Mouse (Mus musculus): ENCODE data around the gene Kcne1. TPM values are rescaled to one million over a fixed set of nuclear protein-coding genes. Genes with fewer than 3 reads are reported as not detected.

Gene Kcne1
- total and polyA plus RNA-seq, 3 experiments: 0.26 to 0.48 TPM; not detected in 1

- H3K9ac ChIP-seq (ENCODE audit: insufficient read depth, low read depth): no peak overlapping the region
- dilution Hi-C loops (cut with MboI; ENCODE audit: extremely low pct_ligation_motif_present, extremely low pct_unique_long_range_greater_than_20kb, low sequenced_read_pairs) (no loop called here), in situ Hi-C loops (cut with MboI; ENCODE audit: low pct_ligation_motif_present, low pct_unique_long_range_greater_than_20kb, low sequenced_read_pairs) (no loop called here)
- H3K27ac ChIP-seq (ENCODE audit: insufficient read depth, low read depth): no peak overlapping the region
- no peak for DNase-seq (ENCODE audit: extremely low read depth)
- H3K79me2 ChIP-seq (replicated peaks; ENCODE audit: control insufficient read depth, extremely low read depth, insufficient read depth, poor library complexity, severe bottlenecking): no peaks in the 10 kb centered on the region
- H3K36me3 ChIP-seq (replicated peaks in 1 of 2; ENCODE audit: control insufficient read depth in 1 of 2, insufficient read depth in 1 of 2, low read length in 1 of 2): no peaks in the 10 kb centered on the region
- H3K4me1 ChIP-seq (ENCODE audit: control insufficient read depth in 1 of 2, insufficient read depth in 2 of 2): peaks cover 23 to 50% of the 10 kb centered on the region in 2 experiments
- TF ChIP-seq ZMIZ1 (IDR thresholded peaks at IDR 0.05; ENCODE audit: low read depth, low read length) (no peak), MAFK (IDR thresholded peaks at IDR 0.05; ENCODE audit: insufficient replicate concordance, low read length) (no peak), MAZ (IDR thresholded peaks at IDR 0.05; ENCODE audit: low read depth, low read length) (no peak), HCFC1 (IDR thresholded peaks at IDR 0.05; ENCODE audit: low read depth, low read length) (no peak), NELFE (IDR thresholded peaks at IDR 0.05; ENCODE audit: low read depth, low read length) (no peak), TCF12 (IDR thresholded peaks at IDR 0.05; ENCODE audit: low read depth, low read length) (no peak), POLR2AphosphoS2 (IDR thresholded peaks at IDR 0.05; ENCODE audit: low read depth, low read length) (no peak), SMC3 (IDR thresholded peaks at IDR 0.05; ENCODE audit: low read depth, low read length) (no peak), ELF1 (IDR thresholded peaks at IDR 0.05; ENCODE audit: low read depth, low read length) (no peak), CHD2 (IDR thresholded peaks at IDR 0.05; ENCODE audit: low read length) (no peak), JUND (conservative IDR thresholded peaks at IDR 0.05; ENCODE audit: low read depth, low read length) (no peak), RCOR1 (conservative IDR thresholded peaks at IDR 0.05; ENCODE audit: low read depth, low read length) (no peak), GABPA (IDR thresholded peaks at IDR 0.05; ENCODE audit: insufficient replicate concordance, low read depth, low read length) (no peak), ZC3H11A (IDR thresholded peaks at IDR 0.05; ENCODE audit: low read depth, low read length) (no peak)
- H3K27me3 ChIP-seq (replicated peaks): no peaks in the 10 kb centered on the region
- no peak overlapping the region for H3K4me3 ChIP-seq (replicated peaks in 1 of 3; ENCODE audit: low read depth in 2 of 3, low read length in 2 of 3, poor library complexity in 1 of 3)
- H3K4me2 ChIP-seq (ENCODE audit: insufficient read depth, low read depth, poor library complexity, severe bottlenecking): no peak overlapping the region
- H3K9me3 ChIP-seq (replicated peaks; ENCODE audit: low read length): no peaks in the 10 kb centered on the region
Measured at GRCm38 (mm10) chr16:92353295-92353694, 6.0 kb downstream of the Kcne1 start.

- H3K4me2 ChIP-seq (ENCODE audit: insufficient read depth, low read depth, poor library complexity, severe bottlenecking): no peak overlapping the region
- no peak for DNase-seq (ENCODE audit: extremely low read depth)
- in situ Hi-C loops (cut with MboI; ENCODE audit: low pct_ligation_motif_present, low pct_unique_long_range_greater_than_20kb, low sequenced_read_pairs) (no loop called here), dilution Hi-C loops (cut with MboI; ENCODE audit: extremely low pct_ligation_motif_present, extremely low pct_unique_long_range_greater_than_20kb, low sequenced_read_pairs) (no loop called here)
- H3K27me3 ChIP-seq (replicated peaks): no peaks in the 10 kb centered on the region
- H3K4me3 ChIP-seq (replicated peaks in 1 of 3; ENCODE audit: low read depth in 2 of 3, low read length in 2 of 3, poor library complexity in 1 of 3): no peak overlapping the region
- H3K27ac ChIP-seq (ENCODE audit: insufficient read depth, low read depth): no peak overlapping the region
- no peaks in the 10 kb centered on the region for H3K9me3 ChIP-seq (replicated peaks; ENCODE audit: low read length)
- H3K9ac ChIP-seq (ENCODE audit: insufficient read depth, low read depth): no peak overlapping the region
- no peaks in the 10 kb centered on the region for H3K79me2 ChIP-seq (replicated peaks; ENCODE audit: control insufficient read depth, extremely low read depth, insufficient read depth, poor library complexity, severe bottlenecking)
- H3K36me3 ChIP-seq (replicated peaks in 1 of 2; ENCODE audit: control insufficient read depth in 1 of 2, insufficient read depth in 1 of 2, low read length in 1 of 2): no peaks in the 10 kb centered on the region
- H3K4me1 ChIP-seq (ENCODE audit: control insufficient read depth in 1 of 2, insufficient read depth in 2 of 2): peaks cover 4 to 13% of the 10 kb centered on the region in 2 experiments; a peak in 3 of 4 replicates
- no peak for TF ChIP-seq CHD1 (IDR thresholded peaks at IDR 0.05; ENCODE audit: low read depth, low read length)
- TF ChIP-seq GABPA (IDR thresholded peaks at IDR 0.05; ENCODE audit: insufficient replicate concordance, low read depth, low read length): no peak
- TF ChIP-seq ZC3H11A (IDR thresholded peaks at IDR 0.05; ENCODE audit: low read depth, low read length): no peak
- TF ChIP-seq MEF2A (IDR thresholded peaks at IDR 0.05; ENCODE audit: borderline replicate concordance, low read depth, low read length): no peak
- TF ChIP-seq USF1 (IDR thresholded peaks at IDR 0.05; ENCODE audit: low read depth, low read length): no peak
- no peak for TF ChIP-seq MYC (IDR thresholded peaks at IDR 0.05; ENCODE audit: low read depth, low read length)
- TF ChIP-seq IRF4 (IDR thresholded peaks at IDR 0.05; ENCODE audit: low read depth, low read length): no peak
- no peak for TF ChIP-seq ELF1 (IDR thresholded peaks at IDR 0.05; ENCODE audit: low read depth, low read length)
- no peak for TF ChIP-seq MAZ (IDR thresholded peaks at IDR 0.05; ENCODE audit: low read depth, low read length)
- no peak for TF ChIP-seq HCFC1 (IDR thresholded peaks at IDR 0.05; ENCODE audit: low read depth, low read length)
- TF ChIP-seq TBP (conservative IDR thresholded peaks at IDR 0.05; ENCODE audit: low read depth, low read length): no peak
- no peak for TF ChIP-seq CHD2 (IDR thresholded peaks at IDR 0.05; ENCODE audit: low read length)
- no peak for TF ChIP-seq EP300 (IDR thresholded peaks at IDR 0.05; ENCODE audit: low read length)
- no peak for TF ChIP-seq PAX5 (IDR thresholded peaks at IDR 0.05; ENCODE audit: low read length)
- TF ChIP-seq ZKSCAN1 (IDR thresholded peaks at IDR 0.05; ENCODE audit: borderline replicate concordance, low read depth, low read length): no peak
- TF ChIP-seq TCF12 (IDR thresholded peaks at IDR 0.05; ENCODE audit: low read depth, low read length): no peak
- TF ChIP-seq SMC3 (IDR thresholded peaks at IDR 0.05; ENCODE audit: low read depth, low read length): no peak
Measured at GRCm38 (mm10) chr16:92348941-92349340, 10.3 kb downstream of the Kcne1 start.
